Mouse (Mus musculus): ENCODE measurements around the gene Riiad1.

DNA sequence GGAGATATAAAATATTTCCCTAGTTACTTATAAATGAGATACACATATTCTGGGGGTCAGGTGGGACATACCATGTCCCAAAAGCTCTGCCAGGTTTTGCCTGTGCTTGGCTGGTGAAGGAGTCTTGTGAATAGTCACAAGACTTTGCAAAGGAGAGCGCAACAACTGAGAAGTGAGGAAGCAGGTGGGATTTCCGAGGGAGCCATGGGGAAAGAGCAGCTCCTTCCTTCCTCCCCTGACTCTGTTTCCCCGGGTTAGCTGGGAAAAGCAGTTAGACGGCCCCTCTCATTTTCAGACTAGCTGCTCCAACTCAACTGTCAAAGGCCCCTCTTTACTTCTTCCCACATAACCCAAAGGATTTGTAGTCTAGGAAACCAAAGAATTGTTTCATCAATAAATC lies 17.0 kb upstream of the Riiad1 start:
- TF ChIP-seq CTCF (IDR thresholded peaks at IDR 0.05) (no peak), EP300 (IDR thresholded peaks at IDR 0.05) (no peak)

All from lung, postnatal 0 days (tissue).